Mouse (Mus musculus) heart, adult 2 months (tissue): ENCODE results near the gene Zwilch.

Experiments used
- CTCF ChIP-seq: fragments of 200-600 bp; IDR thresholded peaks from 2 replicates; pipeline ENCODE4 v1.8.1; 2022; ENCODE audit warnings: antibody characterized with exemption, mild to moderate bottlenecking, moderate library complexity
- EP300 ChIP-seq: fragments of 200-500 bp; IDR thresholded peaks from 2 replicates; pipeline ENCODE4 v1.6.1; 2011; ENCODE audit warnings: low read depth, low read length, control low read depth; ENCODE audit not compliant: insufficient read depth
- POLR2A ChIP-seq: fragments of 200-500 bp; IDR thresholded peaks from 2 replicates; pipeline ENCODE4 v1.6.1; 2011; ENCODE audit warnings: mild to moderate bottlenecking, low read depth, low read length, control low read depth; ENCODE audit not compliant: insufficient read depth

- TF ChIP-seq CTCF = no peak
- TF ChIP-seq POLR2A = no peak
- no peak for TF ChIP-seq EP300
Measured at GRCm38 (mm10) chr9:64195554-64195953, 22.6 kb upstream of the Zwilch start.
